ENCODE assay signal across 8 mouse cellular contexts in genomic region chr12:35046999-35047319, GRCm38 (mm10). TPM values are rescaled to one million over a fixed set of nuclear protein-coding genes. Genes with fewer than 3 reads are reported as not detected.
DNase-seq lines count a peak whose midpoint lies in the region; ATAC-seq and TF ChIP-seq lines count a peak whose summit lies in the region.

TSS of gene Snx13 (plus strand) at chr12:35047186.

- TF ChIP-seq POLR2A in cerebellum, adult 2 months (IDR thresholded peaks at IDR 0.05; ENCODE audit: borderline replicate concordance, insufficient read depth, low read length) = peak; percentile 59; the same call in 1 of the 2 replicates

- no peaks in the 10 kb centered on the region for H3K27me3 ChIP-seq in cerebellum, adult 2 months (ENCODE audit: control insufficient read depth, insufficient read depth, low read length)
- no peaks in the 10 kb centered on the region for H3K27me3 ChIP-seq in lung, embryonic 16.5 days (ENCODE audit: control insufficient read depth, insufficient read depth, low read depth, low read length)

- peak; percentile 72 to 77 for ATAC-seq in hematopoietic stem cell, adult 5-6 weeks (replicated peaks in 1 of 2; ENCODE audit: insufficient read depth in 1 of 2, low FRiP score in 2 of 2, low TSS enrichment in 1 of 2, low read depth in 1 of 2, poor library complexity in 2 of 2, severe bottlenecking in 2 of 2)
- peak; percentile 98 for ATAC-seq in lung, embryonic 16.5 days (ENCODE audit: low read depth)

- peak within 1 kb of the TSS; percentile 95 for H3K9ac ChIP-seq in lung, embryonic 16.5 days (ENCODE audit: low read length)

- no peaks in the 10 kb centered on the region; the same call in 1 of the 2 replicates for H3K4me1 ChIP-seq in cerebellum, adult 2 months (ENCODE audit: control insufficient read depth, insufficient read depth, low read length)
- H3K4me1 ChIP-seq in lung, embryonic 16.5 days (replicated peaks; ENCODE audit: control insufficient read depth, insufficient read depth, low read length) = peaks cover 13% of the 10 kb centered on the region

- DNase-seq in MEL-GATA-1-ER (ENCODE audit: extremely low read depth, low read depth) = peak; percentile 43
- DNase-seq in cerebellum, adult 2 months = peak; percentile 90 to 92
- peak; percentile 88 for DNase-seq in forelimb bud, embryonic 11.5 days (ENCODE audit: low read depth, low spot score)
- peak; percentile 92 for DNase-seq in layer of hippocampus, adult 9-11 months
- peak; percentile 82 for DNase-seq in ovary, adult 18-20 months (ENCODE audit: low spot score)
- peak; percentile 96 for DNase-seq in thymus, postnatal 0 days (ENCODE audit: low spot score)

- H3K4me2 ChIP-seq in lung, embryonic 16.5 days (ENCODE audit: low read depth, low read length) = peak within 1 kb of the TSS; percentile 78

- peak within 1 kb of the TSS; percentile 100 for H3K4me3 ChIP-seq in cerebellum, adult 2 months (replicated peaks; ENCODE audit: insufficient read depth, low read depth, low read length)
- peak within 1 kb of the TSS; percentile 95 for H3K4me3 ChIP-seq in lung, embryonic 16.5 days (ENCODE audit: low read length)

- H3K9me3 ChIP-seq in lung, embryonic 16.5 days (ENCODE audit: control insufficient read depth, low read length) = no peaks in the 10 kb centered on the region

- WGBS in cerebellum, adult 2 months = under 1% methylated on average over 51 of the region's 51 CpGs
- WGBS in lung, embryonic 16.5 days = 0% methylated on average over 46 of the region's 51 CpGs

- no peaks in the 10 kb centered on the region for H3K36me3 ChIP-seq in lung, embryonic 16.5 days (ENCODE audit: control insufficient read depth, insufficient read depth, low read length)

- TF ChIP-seq CTCF in cerebellum, adult 2 months (IDR thresholded peaks at IDR 0.05; ENCODE audit: borderline replicate concordance, insufficient read depth, low read depth, low read length) = no peak

- H3K27ac ChIP-seq in cerebellum, adult 2 months (ENCODE audit: insufficient read depth, low read length) = peak within 1 kb of the TSS; percentile 95
- H3K27ac ChIP-seq in lung, embryonic 16.5 days (ENCODE audit: low read length) = peak within 1 kb of the TSS; percentile 97

RNA-seq across cellular contexts. Expression of gene Snx13, which starts in this region (rescaled TPM):
- 26.8 and 27.8 TPM in 2 replicates for polyA plus RNA-seq in cerebellum, adult 2 months (2012; rRNA removed)
- 30.8 and 42.6 TPM in 2 replicates for total RNA-seq in hematopoietic stem cell, adult 5-6 weeks (2017)
- polyA plus RNA-seq in lung, embryonic 16.5 days (2015; fragmentation: Nextera tagmentation; extraction: Ambion mirVana) = 28.2 and 29.0 TPM in 2 replicates
- 20.8 and 22.7 TPM in 2 replicates for polyA plus RNA-seq in thymus, postnatal 0 days (2015; fragmentation: Nextera tagmentation; extraction: Ambion mirVana)

Comparison
In these comparisons a context has a peak if more than half of its experiments do, and no peak if none do; other contexts are left out.
1. Peak in every context shown above with its lines: DNase-seq, ATAC-seq, H3K4me3 ChIP-seq and H3K27ac ChIP-seq.
2. DNase-seq: peak in every context shown above with its lines; median percentile 96 in thymus, postnatal 0 days; 92 in layer of hippocampus, adult 9-11 months; 91 in cerebellum, adult 2 months; 88 in forelimb bud, embryonic 11.5 days; 82 in ovary, adult 18-20 months; 43 in MEL-GATA-1-ER.